Mouse (Mus musculus) cortical plate, adult 2 months (tissue): Measurements from ENCODE around the gene Nrd1.

Experiments used
- CTCF ChIP-seq: fragments of 200-500 bp; IDR thresholded peaks from 2 replicates; pipeline ENCODE4 v1.5.1; 2011; ENCODE audit warnings: mild to moderate bottlenecking, control low read depth, low read length; ENCODE audit not compliant: insufficient read depth; ENCODE audit errors: extremely low read depth
- POLR2A ChIP-seq: fragments of 200-500 bp; IDR thresholded peaks from 2 replicates; pipeline ENCODE4 v1.6.1; 2011; ENCODE audit warnings: mild to moderate bottlenecking, low read length, control low read depth; ENCODE audit not compliant: insufficient read depth; ENCODE audit errors: extremely low read depth

GRCm38 (mm10) chr4:109078941-109079340 lies 78.5 kb downstream of the Nrd1 start:
- TF ChIP-seq CTCF (no peak), POLR2A (no peak)
